Mouse (Mus musculus) thymus, adult 18-20 months (tissue): ENCODE data around the gene Usp3.

Experiments used
- DNase-seq, 2 experiments: peaks; one replicate each; pipeline ENCODE4 v3.0.0; 2022; ENCODE audit warnings: mixed read lengths in 2 of 2

Usp3 gene

GRCm38 (mm10) chr9:66601006-66601405 lies 8.1 kb upstream of the Usp3 start:
- peak in 1 of 2 experiments; percentile 2 for DNase-seq

DNA sequence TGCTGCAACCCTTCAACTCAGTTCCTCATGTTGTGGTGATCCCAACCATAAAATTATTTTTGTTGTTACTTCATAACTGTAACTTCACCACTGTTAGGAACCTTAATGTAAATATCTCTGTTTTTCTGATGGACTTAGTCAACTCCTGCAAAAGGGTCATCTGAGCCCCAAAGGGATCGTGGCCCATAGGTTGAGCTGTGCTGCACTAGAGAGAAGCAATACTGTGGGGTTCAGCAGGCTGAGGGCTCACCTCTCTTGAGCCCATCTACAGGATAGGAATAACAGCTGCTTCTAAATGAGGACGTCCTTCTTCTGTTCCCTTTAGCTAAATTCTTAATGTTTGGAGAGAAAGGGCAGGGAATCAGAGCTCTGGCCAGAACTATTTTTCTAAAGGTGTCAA lies 7.6 kb upstream of the Usp3 start:
- peak in 1 of 2 experiments; percentile 2 for DNase-seq

- DNase-seq = peak; percentile 73 to 86
These were observed 6.6 kb upstream of the Usp3 start for GRCm38 (mm10) chr9:66599577-66599976.

DNA sequence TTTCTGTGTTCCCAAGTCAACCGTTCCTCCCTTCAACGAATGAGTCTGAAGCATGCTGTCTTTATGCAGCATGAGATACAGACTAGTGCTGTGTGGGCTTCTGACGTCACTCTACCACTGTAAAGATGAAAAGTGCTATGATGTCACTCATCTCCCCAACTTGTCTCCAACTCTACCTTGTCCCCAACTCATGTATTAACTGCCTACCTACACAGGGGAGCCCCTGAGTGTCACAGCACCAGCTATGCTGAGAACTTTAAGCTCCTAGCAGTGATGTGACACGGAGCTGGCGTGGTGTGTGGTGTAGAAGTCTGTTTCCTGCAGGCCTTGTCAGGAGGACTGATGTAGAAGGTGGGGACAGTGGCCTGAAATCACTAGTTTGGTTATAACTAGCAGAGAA lies 5.7 kb upstream of the Usp3 start:
- peak in 1 of 2 experiments; percentile 26 for DNase-seq

- peak in 1 of 2 experiments; percentile 3 for DNase-seq
These were observed 4.7 kb upstream of the Usp3 start for GRCm38 (mm10) chr9:66597480-66598215.

DNA sequence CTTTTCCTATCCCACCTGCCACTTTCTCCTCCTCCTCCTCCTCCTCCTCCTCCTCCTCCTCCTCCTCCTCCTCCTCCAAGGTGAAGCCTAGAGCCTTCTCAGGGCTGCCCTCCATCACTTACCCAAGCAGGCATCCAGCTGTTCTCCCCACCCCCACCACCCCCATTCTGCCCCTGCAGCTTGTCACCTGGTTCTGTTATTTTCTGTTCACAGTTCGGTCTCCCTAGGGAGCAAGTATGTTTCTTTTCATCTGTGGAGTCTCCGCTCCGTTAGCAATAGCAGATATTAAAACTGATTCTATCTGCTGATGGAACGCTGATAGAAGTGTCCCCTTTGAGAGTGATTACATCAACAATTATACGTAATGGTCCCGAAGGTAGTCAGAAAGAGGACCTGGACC lies 4.1 kb upstream of the Usp3 start:
- DNase-seq = peak in 1 of 2 experiments; percentile 10

- DNase-seq = peak; percentile 50 to 73
These were observed 3.1 kb upstream of the Usp3 start for GRCm38 (mm10) chr9:66595722-66596675.

DNA sequence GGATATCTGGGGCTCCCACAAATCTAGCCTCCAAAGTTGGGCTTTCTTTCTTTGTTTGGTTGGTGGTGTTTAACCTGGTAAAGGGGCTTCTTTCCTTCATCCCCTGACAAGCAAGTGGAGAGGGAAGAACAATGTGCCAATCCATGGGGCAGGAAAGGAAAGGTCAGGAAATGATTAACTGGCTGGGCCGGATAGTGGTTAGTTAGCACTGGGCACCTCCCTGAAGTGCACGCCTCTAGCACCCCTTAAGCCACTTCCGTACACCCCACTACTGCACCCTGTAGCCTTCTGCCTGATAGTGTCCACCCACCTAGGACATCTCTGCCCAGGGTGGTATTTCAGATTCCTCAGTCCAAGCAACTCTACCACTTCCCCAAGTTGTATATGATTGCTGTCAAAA lies 1.1 kb upstream of the Usp3 start:
- DNase-seq = no peak

GRCm38 (mm10) chr9:66593613-66593969 lies 649 bp upstream of the Usp3 start:
- no peak for DNase-seq

DNA sequence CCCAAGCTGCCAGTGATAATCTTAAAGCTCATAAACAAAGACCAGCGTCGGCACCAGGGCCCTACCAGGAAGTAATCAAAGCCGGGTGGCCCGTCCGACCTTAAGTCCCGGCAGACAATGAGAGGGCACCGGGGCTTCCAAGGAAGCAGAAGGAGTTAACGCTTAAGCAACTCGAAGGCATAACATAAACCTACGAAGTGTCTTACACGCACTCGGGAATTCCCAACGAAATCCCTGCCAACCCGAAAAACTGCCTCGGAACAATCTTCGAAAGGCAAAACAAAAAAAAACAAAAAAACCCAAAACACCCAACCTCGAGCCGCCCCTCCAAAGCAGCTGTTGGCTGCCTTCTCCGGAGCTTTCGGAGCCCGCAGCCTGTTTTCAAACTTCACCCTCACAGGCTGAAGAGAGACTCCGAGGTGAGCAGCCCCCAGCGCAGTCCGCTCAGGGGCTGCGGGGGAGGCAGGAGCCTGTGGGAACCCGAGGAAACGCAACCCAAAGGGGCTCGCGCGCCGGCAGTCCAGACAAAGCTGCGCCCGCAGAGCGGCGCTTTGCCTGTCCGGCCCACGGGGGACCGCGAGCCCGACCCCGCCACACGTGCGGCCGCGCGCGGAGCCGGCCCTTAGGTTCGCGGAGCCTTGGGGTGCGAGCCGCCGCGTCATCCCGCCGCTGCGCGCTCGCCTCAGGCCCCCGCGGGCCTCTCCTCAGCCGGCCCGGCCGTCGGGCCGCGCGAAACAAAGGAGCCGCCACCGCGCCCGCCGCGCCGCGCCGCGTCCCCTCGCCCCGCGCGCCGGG lies 894 bp downstream of the Usp3 start:
- DNase-seq = peak in 1 of 2 experiments; percentile 33

GRCm38 (mm10) chr9:66590051-66590450 lies 2.9 kb downstream of the Usp3 start:
- no peak for DNase-seq

DNA sequence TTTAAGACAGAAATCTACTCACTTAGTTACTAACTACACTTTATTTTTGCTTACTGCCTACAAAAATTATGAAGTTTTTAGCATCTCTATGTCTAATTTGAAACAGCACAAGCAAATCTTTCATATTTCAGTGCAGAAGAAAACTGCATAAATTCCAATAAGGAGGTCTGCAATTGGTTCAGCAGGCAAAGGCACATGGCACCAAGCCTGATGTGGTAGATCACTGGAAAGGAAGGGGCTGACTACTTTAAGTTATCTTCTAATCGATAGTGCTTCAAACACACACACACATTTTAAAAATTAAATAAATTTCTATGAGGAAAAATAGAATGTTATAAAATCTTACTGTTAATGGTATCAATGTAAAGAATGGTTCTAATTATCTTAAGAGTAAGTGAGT lies 5.9 kb downstream of the Usp3 start:
- DNase-seq = no peak

DNA sequence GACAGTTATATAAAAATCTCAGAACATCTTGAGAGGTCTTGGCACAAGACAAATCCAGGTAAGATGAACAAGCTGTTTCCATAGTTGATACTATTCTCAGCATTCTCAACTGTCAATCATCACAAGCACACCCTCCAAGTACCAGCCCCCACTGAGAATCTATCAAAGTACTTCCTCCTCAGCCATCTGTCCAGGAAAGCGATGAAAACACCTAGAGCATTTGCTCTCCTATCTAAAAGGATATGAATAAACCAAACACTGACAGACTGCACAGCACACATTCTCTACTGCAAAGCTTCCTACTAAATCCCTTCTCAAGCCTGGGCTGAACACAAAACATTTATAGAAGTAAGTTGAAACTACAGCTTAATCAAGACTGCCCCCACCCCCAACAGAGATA lies 6.4 kb downstream of the Usp3 start:
- DNase-seq = peak in 1 of 2 experiments; percentile 43

DNA sequence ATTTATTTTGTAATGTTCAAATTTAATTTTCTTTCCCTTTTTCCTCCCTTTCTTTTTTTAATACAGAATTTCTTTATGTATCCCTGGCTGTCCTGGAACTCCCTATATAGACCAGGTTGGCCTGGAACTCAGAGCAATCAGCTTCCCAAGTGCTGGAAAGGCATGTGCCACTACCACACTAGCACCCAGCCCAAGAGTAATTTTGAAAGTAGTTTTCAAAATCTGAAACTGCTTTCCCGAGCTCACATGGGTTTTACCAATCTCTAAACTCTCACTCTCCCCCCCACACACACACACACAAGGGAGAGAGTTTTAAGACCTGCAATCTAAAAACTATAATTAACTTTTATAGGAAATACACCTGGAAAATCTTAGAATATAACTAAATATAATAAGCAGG lies 7.8 kb downstream of the Usp3 start:
- DNase-seq = no peak

DNA sequence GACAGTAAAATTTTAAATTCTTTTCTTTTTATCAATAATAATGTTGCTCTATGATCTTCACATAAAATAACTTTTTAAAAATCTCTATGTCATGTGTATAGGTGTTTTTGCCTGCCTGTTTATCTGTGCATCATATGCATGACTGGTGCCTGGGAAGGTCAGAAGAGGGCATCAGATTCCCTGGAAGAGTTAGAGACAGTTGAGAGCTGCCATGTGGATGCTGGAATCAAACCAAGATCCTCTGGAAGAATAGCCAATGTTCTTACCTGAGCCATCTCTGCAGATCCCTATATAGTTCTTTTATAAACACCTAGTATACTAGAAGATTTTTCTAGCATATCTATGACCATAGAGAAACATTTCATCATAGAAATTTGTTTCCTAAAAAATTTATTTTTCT lies 8.8 kb downstream of the Usp3 start:
- no peak for DNase-seq

GRCm38 (mm10) chr9:66583244-66583643 lies 9.7 kb downstream of the Usp3 start:
- DNase-seq = no peak

DNA sequence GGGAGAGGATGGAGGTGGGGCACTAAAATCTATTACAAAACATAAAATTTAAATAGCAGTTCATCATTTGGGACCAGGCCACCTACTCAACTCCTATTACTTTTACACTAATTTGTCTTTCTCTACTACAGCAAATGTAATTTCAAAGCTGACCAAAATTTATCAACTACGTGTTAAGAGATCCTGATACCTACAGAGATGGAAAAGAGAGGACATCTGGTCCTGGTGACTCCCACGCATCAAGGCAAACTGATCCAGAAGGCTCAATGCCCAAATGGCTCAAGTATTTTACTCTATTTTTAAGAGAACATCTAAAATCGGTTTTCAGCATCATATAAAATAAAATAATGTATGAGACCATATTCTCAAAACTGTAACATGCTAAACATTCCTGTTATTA lies 11.2 kb downstream of the Usp3 start:
- DNase-seq = no peak

GRCm38 (mm10) chr9:66580722-66581121 lies 12.2 kb downstream of the Usp3 start:
- no peak for DNase-seq

GRCm38 (mm10) chr9:66575878-66576238 lies 17.1 kb downstream of the Usp3 start:
- no peak for DNase-seq

DNA sequence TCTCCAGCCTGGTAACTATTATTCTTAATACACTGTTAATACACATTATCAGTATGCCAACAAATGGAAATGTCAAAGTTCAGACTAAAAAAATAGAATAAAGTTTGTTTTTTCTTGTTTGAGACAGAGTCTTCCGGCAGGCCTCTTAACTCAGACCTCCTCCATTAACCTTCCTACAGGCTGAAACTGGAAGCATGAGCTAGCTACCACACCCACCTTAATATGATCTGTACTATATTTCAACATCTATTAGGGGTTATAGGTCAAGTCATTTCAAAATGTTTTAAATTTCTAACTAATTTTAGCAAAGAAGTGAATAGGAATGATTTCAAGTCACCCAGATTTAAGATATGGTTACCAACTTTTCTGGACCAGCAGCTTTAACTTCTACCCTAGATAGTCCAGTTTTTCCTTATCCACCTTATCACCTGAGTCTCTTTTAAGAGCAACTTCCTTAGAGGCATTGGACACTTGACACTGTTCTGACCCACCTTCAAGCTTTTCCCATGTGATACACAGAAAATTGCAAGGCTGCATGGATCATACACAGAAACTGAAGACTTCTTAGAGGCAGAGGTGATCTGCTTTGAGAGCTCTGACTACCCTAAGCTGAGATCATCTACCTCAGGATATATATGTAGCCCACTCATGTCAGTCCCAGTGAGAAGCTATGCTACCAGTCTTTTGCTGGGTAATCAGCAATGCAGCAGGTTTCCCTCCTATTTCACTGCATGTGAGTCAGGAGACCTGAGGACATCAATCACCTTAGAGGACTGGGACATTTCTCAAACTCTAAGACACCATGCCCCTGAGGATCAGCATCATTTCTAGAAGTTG lies 17.7 kb downstream of the Usp3 start:
- no peak for DNase-seq

GRCm38 (mm10) chr9:66571986-66572700 lies 20.8 kb downstream of the Usp3 start:
- no peak for DNase-seq

- no peak for DNase-seq
These were observed 30.7 kb downstream of the Usp3 start for GRCm38 (mm10) chr9:66562215-66562614.
